Mouse (Mus musculus): ENCODE measurements around the gene Mctp1. TPM values are rescaled to one million over a fixed set of nuclear protein-coding genes. Genes with fewer than 3 reads are reported as not detected.
"Not testable (repeated sequence)": the region's sequence is repeated elsewhere in the genome, so short reads cannot be mapped to it uniquely, and the experiment has no call there.

The Mctp1 gene
- polyA plus RNA-seq, 1 experiment from 2014 or later: 3.0 TPM

DNA sequence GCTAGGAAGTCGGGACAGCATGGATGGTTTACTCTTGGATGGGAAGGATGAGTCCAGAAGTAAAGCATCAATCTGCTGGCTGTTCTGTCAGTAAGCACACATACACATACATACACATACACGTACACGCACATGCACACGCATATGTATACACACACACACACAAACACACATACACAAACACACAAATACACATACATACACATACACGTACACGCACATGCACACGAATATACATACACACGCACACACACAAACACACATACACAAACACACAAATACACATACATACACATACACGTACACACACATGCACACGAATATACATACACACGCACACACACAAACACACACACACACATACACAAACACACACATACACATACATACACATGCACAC, 206.4 kb downstream of the Mctp1 start:
- not testable (repeated sequence) for DNase-seq (ENCODE audit: extremely low spot score, low spot score); H3K27me3 ChIP-seq (ENCODE audit: poor library complexity, severe bottlenecking)

DNA sequence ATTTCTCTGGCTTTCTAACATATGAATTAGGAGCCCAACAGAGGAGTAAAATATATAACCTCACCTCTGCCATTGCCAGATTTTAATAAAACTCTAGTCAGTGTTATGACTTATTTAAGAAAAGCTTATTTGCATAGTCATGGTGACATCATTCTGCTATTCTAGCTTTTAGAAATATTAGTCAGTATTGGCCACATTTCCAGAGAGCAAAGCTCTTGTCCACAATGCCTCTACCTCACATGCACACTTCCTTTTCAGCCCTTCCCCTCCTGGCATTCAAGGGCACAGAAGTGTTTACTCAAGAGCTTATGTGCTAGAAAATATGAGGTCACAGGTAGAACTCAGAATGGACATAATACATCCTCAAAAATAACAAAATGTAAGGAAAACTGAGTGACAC, 206.9 kb downstream of the Mctp1 start:
- no peak overlapping the region for H3K4me3 ChIP-seq
- DNase-seq (ENCODE audit: extremely low spot score, low spot score): no peak
- H3K27me3 ChIP-seq (ENCODE audit: poor library complexity, severe bottlenecking): no peaks in the 10 kb centered on the region
- H3K4me1 ChIP-seq: no peaks in the 10 kb centered on the region
- H3K27ac ChIP-seq: no peak overlapping the region
- H3K9me3 ChIP-seq: no peaks in the 10 kb centered on the region
- no peaks in the 10 kb centered on the region for H3K36me3 ChIP-seq (replicated peaks)

More for the DNA sequence above, 206.4 kb downstream of the Mctp1 start:
- H3K27ac ChIP-seq; H3K4me3 ChIP-seq; H3K4me1 ChIP-seq; H3K9me3 ChIP-seq; H3K36me3 ChIP-seq (replicated peaks): not testable (repeated sequence)
- 89% methylated on average over 11 of the region's 11 CpGs for WGBS

- DNase-seq (ENCODE audit: extremely low spot score, low spot score): no peak
- H3K36me3 ChIP-seq (replicated peaks): no peaks in the 10 kb centered on the region
- H3K27me3 ChIP-seq (ENCODE audit: poor library complexity, severe bottlenecking): no peaks in the 10 kb centered on the region
- WGBS: 88% methylated on average over 1 of the region's 1 CpGs
- no peak overlapping the region for H3K4me3 ChIP-seq
- no peaks in the 10 kb centered on the region for H3K9me3 ChIP-seq
- H3K4me1 ChIP-seq: no peaks in the 10 kb centered on the region
- no peak overlapping the region for H3K27ac ChIP-seq
Measured at GRCm38 (mm10) chr13:76591692-76592091, 207.4 kb downstream of the Mctp1 start.

GRCm38 (mm10) chr13:76592908-76593307, 208.6 kb downstream of the Mctp1 start:
- Histone ChIP-seq H3K27me3 (ENCODE audit: poor library complexity, severe bottlenecking) (no peaks in the 10 kb centered on the region), H3K4me3 (no peak overlapping the region), H3K36me3 (replicated peaks) (no peaks in the 10 kb centered on the region), H3K4me1 (no peaks in the 10 kb centered on the region), H3K27ac (no peak overlapping the region), H3K9me3 (no peaks in the 10 kb centered on the region)
- 90% methylated on average over 2 of the region's 2 CpGs for WGBS
- DNase-seq (ENCODE audit: extremely low spot score, low spot score): no peak

DNA sequence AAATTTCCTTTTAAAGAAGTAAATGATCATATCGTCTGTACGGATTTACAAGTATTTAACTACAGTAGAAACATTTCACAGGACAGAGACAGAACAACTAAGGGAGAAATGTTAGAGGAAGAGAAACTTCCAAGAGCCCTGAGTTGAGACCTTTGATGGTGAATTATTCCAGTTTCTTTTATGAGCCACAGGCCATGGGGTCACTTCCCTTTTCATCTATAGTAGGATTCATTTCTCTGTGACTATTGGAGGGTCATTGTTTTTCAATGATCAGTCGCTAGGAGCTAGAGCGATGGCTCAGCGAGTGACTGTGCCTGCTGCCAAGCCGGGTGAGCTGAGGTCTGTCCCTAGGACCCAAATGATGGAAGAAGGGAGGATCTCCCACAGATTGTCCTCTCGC, 212.7 kb downstream of the Mctp1 start:
- Histone ChIP-seq H3K9me3 (no peaks in the 10 kb centered on the region), H3K4me3 (no peak overlapping the region), H3K27ac (no peak overlapping the region), H3K4me1 (no peaks in the 10 kb centered on the region), H3K36me3 (replicated peaks) (no peaks in the 10 kb centered on the region), H3K27me3 (ENCODE audit: poor library complexity, severe bottlenecking) (no peaks in the 10 kb centered on the region)
- WGBS: 87% methylated on average over 7 of the region's 7 CpGs
- no peak for DNase-seq (ENCODE audit: extremely low spot score, low spot score)

GRCm38 (mm10) chr13:76609425-76609824, 225.1 kb downstream of the Mctp1 start:
- no peak for DNase-seq (ENCODE audit: extremely low spot score, low spot score)
- Histone ChIP-seq H3K27me3 (ENCODE audit: poor library complexity, severe bottlenecking) (no peaks in the 10 kb centered on the region), H3K9me3 (no peaks in the 10 kb centered on the region), H3K36me3 (replicated peaks) (no peaks in the 10 kb centered on the region), H3K4me1 (no peaks in the 10 kb centered on the region), H3K4me3 (no peak overlapping the region), H3K27ac (no peak overlapping the region)

GRCm38 (mm10) chr13:76611499-76611898, 227.2 kb downstream of the Mctp1 start:
- DNase-seq (ENCODE audit: extremely low spot score, low spot score): no peak
- no peaks in the 10 kb centered on the region for H3K9me3 ChIP-seq
- H3K27ac ChIP-seq: no peak overlapping the region
- 91% methylated on average over 2 of the region's 2 CpGs for WGBS
- no peaks in the 10 kb centered on the region for H3K27me3 ChIP-seq (ENCODE audit: poor library complexity, severe bottlenecking)
- no peaks in the 10 kb centered on the region for H3K36me3 ChIP-seq (replicated peaks)
- H3K4me1 ChIP-seq: no peaks in the 10 kb centered on the region
- no peak overlapping the region for H3K4me3 ChIP-seq

DNA sequence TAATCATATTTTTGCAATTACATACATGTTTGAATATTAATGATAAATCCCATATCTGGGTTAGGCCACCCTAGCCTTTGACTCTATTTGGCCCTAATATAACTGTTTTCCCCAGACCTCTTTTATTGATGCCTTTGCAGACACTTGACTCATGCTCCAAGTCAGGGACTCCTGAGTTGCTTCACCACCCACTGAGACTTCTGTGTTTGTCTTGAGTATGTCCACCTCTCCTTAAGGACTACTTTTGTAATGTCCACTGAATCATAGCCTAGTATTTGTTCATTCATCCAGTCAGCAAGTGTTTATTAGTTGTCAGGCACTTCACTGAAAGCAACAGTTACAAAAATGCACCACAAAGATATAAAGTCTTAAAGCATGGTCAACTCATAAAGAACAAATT, 235.8 kb downstream of the Mctp1 start:
- Histone ChIP-seq H3K4me1 (no peaks in the 10 kb centered on the region), H3K36me3 (replicated peaks) (no peaks in the 10 kb centered on the region), H3K4me3 (no peak overlapping the region), H3K27me3 (ENCODE audit: poor library complexity, severe bottlenecking) (no peaks in the 10 kb centered on the region), H3K9me3 (no peaks in the 10 kb centered on the region), H3K27ac (no peak overlapping the region)
- DNase-seq (ENCODE audit: extremely low spot score, low spot score): no peak

DNA sequence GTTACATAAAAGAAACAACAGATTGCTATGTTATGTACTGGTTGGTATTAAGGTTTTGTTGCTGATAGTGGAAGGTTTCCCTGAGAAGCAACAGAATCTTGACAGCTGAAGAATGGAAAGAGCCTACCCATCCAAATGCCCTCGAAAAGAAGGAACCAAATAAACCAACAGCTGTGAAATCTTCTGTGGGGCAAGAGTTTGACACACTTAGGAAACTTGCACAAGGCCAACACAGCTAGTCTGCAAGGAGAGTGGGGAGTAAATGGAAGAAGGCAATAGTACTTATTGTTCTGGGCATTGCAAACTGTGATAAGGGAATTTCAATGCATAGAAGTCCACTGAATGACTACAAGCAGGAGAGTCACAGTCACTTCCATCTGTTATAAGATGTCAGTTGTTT, 236.2 kb downstream of the Mctp1 start:
- no peaks in the 10 kb centered on the region for H3K36me3 ChIP-seq (replicated peaks)
- DNase-seq (ENCODE audit: extremely low spot score, low spot score): no peak
- H3K4me1 ChIP-seq: no peaks in the 10 kb centered on the region
- no peak overlapping the region for H3K4me3 ChIP-seq
- H3K9me3 ChIP-seq: no peaks in the 10 kb centered on the region
- no peak overlapping the region for H3K27ac ChIP-seq
- WGBS: 58% methylated on average over 1 of the region's 1 CpGs
- H3K27me3 ChIP-seq (ENCODE audit: poor library complexity, severe bottlenecking): no peaks in the 10 kb centered on the region

- DNase-seq (ENCODE audit: extremely low spot score, low spot score): no peak
- no peaks in the 10 kb centered on the region for H3K36me3 ChIP-seq (replicated peaks)
- no peaks in the 10 kb centered on the region for H3K4me1 ChIP-seq
- H3K4me3 ChIP-seq: no peak overlapping the region
- H3K9me3 ChIP-seq: no peaks in the 10 kb centered on the region
- 92% methylated on average over 1 of the region's 1 CpGs for WGBS
- no peaks in the 10 kb centered on the region for H3K27me3 ChIP-seq (ENCODE audit: poor library complexity, severe bottlenecking)
- H3K27ac ChIP-seq: no peak overlapping the region
Measured at GRCm38 (mm10) chr13:76633707-76634106, 249.4 kb downstream of the Mctp1 start.

GRCm38 (mm10) chr13:76638282-76638681, 253.9 kb downstream of the Mctp1 start:
- Histone ChIP-seq H3K27ac (no peak overlapping the region), H3K4me3 (no peak overlapping the region), H3K36me3 (replicated peaks) (no peaks in the 10 kb centered on the region), H3K27me3 (ENCODE audit: poor library complexity, severe bottlenecking) (no peaks in the 10 kb centered on the region), H3K4me1 (no peaks in the 10 kb centered on the region), H3K9me3 (no peaks in the 10 kb centered on the region)
- DNase-seq (ENCODE audit: extremely low spot score, low spot score): no peak
- WGBS: 91% methylated on average over 2 of the region's 2 CpGs

- H3K27me3 ChIP-seq (ENCODE audit: poor library complexity, severe bottlenecking): no peaks in the 10 kb centered on the region
- H3K4me3 ChIP-seq: no peak overlapping the region
- H3K36me3 ChIP-seq (replicated peaks): no peaks in the 10 kb centered on the region
- DNase-seq (ENCODE audit: extremely low spot score, low spot score): no peak
- H3K27ac ChIP-seq: no peak overlapping the region
- H3K9me3 ChIP-seq: no peaks in the 10 kb centered on the region
- H3K4me1 ChIP-seq: no peaks in the 10 kb centered on the region
Measured at GRCm38 (mm10) chr13:76659523-76659922, 275.2 kb downstream of the Mctp1 start.

DNA sequence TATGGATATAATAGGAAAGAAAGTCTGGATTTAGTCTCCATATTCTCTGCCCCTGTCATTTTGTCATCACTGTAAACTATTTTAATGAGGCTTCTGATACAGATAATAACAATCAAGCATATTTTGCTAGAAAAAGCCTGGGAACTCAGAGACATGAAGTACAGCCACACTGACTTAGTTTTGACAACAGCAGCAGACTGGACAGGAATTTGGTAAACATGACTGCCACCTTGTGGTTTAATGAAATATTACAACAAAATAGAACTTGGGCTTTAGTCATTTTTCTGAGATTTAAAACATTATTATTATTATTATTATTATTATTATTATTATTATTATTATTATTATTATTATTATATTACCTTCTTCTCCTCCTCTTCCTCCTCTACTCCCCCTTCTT, 297.0 kb downstream of the Mctp1 start:
- no peak for DNase-seq (ENCODE audit: extremely low spot score, low spot score)
- Histone ChIP-seq H3K36me3 (replicated peaks) (no peaks in the 10 kb centered on the region), H3K27ac (no peak overlapping the region)

GRCm38 (mm10) chr13:76689349-76689748, 305.0 kb downstream of the Mctp1 start:
- 86% methylated on average over 2 of the region's 2 CpGs for WGBS
- no peak for DNase-seq (ENCODE audit: extremely low spot score, low spot score)
- no peaks in the 10 kb centered on the region for H3K9me3 ChIP-seq
- H3K27ac ChIP-seq: no peak overlapping the region
- no peak overlapping the region for H3K4me3 ChIP-seq
- no peaks in the 10 kb centered on the region for H3K4me1 ChIP-seq
- H3K27me3 ChIP-seq (ENCODE audit: poor library complexity, severe bottlenecking): no peaks in the 10 kb centered on the region
- H3K36me3 ChIP-seq (replicated peaks): no peaks in the 10 kb centered on the region

More for the DNA sequence above, 297.0 kb downstream of the Mctp1 start:
- no peaks in the 10 kb centered on the region for H3K27me3 ChIP-seq (ENCODE audit: poor library complexity, severe bottlenecking)
- H3K4me3 ChIP-seq: no peak overlapping the region
- H3K4me1 ChIP-seq: no peaks in the 10 kb centered on the region
- no peaks in the 10 kb centered on the region for H3K9me3 ChIP-seq
